Mouse (Mus musculus) kidney, adult 9 months (tissue): ENCODE data around the gene Rin2.
"Not testable (repeated sequence)": the region's sequence is repeated elsewhere in the genome, so short reads cannot be mapped to it uniquely, and the experiment has no call there.

Experiments used
- DNase-seq: peaks from one replicate; pipeline ENCODE4 v3.0.0; 2022

Rin2 gene

GRCm38 (mm10) chr2:145866695-145867449, 191.9 kb downstream of the Rin2 start:
- no peak for DNase-seq

- no peak for DNase-seq
Measured at GRCm38 (mm10) chr2:145871308-145871707, 196.3 kb downstream of the Rin2 start.

GRCm38 (mm10) chr2:145872099-145872498, 197.1 kb downstream of the Rin2 start:
- no peak for DNase-seq

DNA sequence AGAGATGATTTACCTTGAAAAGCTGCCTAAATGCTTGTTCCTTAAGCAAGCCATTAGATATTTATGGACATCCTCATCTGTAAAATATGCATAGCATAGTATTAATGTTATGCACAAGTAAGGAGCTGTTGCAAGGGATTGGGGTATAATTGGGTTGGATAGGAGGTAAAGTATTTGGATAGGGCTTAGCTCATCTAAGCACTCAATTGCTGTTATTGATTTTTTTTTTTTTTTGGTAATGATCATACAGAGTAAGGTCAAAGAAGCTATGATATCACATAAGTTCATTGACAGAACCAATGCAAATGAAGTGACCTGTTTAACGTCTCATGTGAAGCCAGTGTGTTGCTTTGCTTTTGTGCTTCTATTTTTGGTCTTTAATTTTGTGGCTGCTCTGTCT, 198.9 kb downstream of the Rin2 start:
- DNase-seq, result no peak

DNA sequence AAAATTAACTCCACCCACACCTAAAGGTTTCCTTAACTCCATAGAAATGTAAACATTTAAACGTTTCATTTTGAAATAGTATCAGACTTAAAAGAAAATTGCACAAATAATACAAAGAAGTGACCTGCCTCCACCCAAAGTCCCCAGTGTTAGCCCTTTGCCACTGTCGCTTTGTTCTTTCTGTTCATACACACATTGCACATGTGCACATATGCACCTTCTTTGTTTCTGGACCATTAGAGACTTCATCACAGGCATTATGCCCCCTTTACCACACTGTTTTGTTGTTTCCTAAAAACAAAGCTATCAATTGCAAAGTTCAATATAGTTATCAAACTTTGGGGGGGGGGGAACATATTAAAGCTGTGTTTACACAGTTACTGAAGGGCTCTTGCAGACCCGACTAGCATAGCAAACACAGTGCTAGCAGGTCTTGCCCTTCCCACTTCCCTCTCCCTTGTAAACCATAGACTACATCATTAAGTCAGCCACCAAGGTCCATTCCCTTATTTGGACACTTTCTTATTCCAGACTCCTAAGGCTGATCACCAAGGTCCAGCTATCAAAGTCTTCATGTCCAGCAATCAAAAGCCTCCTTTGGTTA, 200.0 kb downstream of the Rin2 start:
- DNase-seq, result no peak

- DNase-seq, result no peak
Measured at GRCm38 (mm10) chr2:145877191-145877590, 202.2 kb downstream of the Rin2 start.

DNA sequence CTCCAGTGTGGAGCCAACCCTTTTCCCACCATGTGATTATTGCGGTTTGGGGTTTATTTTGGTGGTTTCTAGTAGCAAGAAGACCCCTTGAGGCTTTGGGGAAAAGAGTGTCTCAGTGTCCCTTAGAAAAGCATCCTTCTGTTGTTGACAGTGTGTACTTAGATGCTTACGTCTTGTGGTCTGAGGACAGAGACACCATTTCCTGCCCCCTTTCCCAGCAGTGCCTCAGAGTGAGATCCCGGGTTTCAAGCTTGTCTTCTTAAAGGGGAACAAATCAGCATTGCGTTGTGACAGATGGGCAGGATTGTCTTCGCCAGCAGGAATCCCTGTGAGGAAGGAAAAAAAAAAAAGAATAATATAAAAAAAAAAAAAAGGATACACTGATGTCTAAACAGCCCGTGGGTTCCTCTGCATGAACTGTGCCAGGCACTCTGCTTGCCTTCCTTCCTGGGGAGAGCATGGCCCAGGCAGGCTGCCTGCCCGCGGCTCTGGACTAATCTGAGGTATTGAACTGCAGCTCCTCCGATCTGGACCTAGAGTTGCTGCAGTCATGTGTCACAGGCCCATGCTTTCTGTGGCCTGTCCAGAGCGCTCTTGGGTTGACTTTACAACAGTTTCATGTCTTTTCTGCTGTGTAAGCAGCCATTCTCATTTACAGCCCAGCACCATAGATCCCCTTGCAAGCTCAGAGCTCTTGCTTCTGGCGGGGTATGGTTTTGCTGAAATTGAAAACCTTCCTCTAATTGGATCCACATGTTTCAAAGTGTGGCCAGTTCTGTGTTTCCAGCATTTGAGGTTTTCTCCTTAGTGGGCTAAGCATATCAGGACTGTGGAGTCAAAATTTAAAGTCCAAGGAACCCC, 206.1 kb downstream of the Rin2 start:
- no peak for DNase-seq

DNA sequence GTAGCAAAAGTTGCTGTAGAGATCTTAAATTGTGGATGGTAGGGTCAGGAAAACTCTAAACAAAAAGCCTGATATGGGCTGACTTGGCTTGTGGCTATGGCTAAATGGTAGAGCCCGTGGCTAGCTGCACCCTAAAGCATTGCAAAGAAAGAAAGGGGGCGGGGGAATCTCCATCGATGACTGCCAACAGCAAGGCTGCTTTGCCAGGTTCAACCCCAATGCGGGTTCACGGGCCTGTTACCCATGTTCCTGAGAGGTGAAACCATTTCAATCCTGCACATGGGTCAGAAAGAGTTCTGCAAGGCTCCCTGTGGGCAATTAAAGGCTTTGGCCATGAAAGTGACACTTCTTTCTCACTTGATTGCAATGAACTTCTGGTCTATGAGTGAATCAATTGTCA, 206.9 kb downstream of the Rin2 start:
- DNase-seq, result no peak

GRCm38 (mm10) chr2:145882398-145882797, 207.4 kb downstream of the Rin2 start:
- no peak for DNase-seq

DNA sequence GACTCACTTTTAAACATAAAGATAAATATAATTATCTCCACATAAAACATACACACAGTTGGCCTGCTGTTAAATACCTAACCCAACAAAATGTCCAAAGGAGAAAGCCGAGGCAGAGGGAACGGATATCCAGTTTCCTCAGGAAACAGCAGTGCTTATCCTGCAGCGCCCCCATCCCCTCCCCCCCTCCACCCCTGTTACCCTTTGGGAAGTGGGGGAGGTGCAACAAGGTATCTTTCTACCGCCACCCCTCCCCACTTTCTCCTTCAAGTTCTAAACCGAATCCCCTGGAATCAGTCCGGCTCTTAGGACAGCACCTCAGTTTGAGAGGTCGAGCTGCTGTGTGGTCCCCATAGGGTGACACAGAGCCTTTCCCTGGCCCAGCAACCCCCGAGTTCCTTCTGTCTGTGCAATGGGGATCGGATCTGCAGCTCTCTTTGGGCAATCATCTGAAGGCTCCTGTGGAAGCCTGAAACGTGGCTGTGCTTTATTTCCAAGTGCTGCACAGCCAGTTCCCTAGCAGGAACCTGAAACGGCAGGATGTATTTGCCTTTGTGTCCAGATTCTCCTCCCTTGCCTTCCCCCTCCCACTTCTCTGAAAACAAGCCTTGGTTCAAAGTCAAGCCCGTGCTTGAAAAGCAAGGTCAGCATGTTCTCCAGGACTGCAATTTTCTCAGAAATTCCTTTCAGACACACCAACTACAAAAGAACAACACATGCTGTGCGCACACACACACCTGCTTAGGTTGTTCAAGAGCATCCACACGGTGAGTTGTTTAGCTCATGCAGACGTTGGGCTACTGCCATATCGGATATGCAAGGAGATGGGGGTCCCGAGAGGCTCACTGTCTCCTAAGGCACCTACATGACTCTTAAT, 209.3 kb downstream of the Rin2 start:
- peak; percentile 70 for DNase-seq

GRCm38 (mm10) chr2:145884913-145885785, 210.1 kb downstream of the Rin2 start:
- peak; percentile 54 for DNase-seq

- peak; percentile 72 for DNase-seq
Measured at GRCm38 (mm10) chr2:145887937-145888765, 213.1 kb downstream of the Rin2 start.

DNA sequence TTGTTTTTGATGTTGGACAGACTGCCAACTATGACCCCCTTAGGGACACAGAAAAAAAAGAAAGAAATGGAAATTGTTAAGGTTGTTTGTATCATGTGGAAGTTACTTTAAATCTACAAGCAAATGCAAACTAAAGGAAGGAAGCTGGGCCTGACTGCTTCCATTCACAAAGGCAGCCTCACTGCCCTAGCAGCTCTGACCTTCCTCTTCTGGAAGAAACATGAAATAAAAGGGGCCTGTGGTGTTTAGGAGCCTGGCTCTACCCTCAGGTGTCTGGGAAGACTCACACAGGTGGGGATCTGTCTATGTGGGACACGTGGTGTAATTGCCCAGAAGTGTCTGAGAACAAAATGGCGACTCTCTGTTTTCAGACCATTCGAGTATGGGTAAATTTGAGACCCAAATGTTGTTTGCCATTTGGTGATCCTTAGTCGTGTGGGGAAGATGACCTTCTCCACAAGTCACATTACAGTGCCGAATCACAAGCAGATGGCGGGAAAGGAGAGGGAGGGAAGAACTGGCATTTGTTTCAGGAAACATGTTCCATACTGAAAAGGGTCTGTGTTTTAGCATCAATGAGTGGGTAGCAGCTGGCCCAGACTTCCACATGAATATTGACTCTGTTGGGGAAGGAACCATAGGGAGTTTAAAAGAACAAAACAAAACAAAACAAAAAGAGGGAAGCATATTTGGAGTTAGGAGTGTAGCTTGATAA, 213.9 kb downstream of the Rin2 start:
- DNase-seq, result no peak

DNA sequence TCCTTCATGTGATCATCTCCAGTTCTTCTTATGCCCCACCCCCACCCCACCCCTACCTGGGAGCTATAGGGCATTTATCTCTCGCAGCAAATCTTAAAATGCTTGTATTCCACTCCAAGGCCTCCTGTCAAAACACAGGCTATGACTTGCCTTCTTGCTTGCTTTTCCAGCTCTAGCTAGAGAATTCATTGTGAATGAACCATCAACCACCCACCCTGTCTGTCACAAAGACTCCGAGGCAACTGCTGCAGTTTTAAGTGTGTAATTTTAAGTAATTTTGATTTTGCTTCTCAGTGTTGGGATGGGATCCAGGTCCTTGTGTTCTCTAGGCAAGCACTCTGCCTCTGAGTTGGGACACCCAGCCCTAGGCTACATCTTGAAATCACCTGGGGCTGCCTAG, 215.6 kb downstream of the Rin2 start:
- DNase-seq, result no peak

- DNase-seq, result no peak
Measured at GRCm38 (mm10) chr2:145893756-145894155, 218.7 kb downstream of the Rin2 start.

DNA sequence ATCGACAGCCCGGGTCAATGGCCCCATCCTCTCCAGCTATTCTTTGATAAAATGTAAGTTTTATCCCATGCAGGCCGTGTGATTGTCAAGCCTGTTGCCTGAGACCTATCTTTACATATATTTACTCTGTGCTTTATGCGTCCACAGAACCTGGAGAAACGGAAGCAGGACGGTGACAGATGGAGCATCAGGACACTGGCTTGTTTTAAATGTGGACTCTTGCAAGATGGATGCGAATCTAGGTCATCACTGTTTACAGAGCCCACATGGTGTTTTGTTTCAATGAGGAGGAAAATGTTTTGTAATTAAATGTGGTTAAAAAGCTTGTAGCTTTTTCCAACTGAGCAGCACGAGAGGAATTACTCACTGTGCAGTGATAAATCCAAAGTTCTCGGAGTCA, 223.1 kb downstream of the Rin2 start:
- no peak for DNase-seq

DNA sequence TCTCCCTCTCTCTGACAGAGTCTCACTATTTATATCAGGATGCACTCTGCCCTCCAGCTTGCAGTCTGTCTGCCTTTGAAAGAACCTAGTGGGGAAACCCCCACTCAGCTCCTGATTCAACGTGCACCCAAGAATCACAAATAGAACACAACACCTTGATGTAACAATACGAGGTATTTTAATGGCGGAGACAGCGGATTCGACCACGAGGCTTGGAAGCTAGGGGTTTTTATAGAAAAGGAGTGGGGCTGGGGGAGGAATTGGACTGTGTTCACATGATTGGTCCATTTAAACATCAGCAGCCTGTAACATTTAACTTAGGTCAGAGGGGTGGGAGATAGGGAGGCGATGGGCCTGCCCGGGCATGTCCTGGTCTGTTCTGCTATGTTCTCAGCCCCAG, 225.3 kb downstream of the Rin2 start:
- DNase-seq, result not testable (repeated sequence)

DNA sequence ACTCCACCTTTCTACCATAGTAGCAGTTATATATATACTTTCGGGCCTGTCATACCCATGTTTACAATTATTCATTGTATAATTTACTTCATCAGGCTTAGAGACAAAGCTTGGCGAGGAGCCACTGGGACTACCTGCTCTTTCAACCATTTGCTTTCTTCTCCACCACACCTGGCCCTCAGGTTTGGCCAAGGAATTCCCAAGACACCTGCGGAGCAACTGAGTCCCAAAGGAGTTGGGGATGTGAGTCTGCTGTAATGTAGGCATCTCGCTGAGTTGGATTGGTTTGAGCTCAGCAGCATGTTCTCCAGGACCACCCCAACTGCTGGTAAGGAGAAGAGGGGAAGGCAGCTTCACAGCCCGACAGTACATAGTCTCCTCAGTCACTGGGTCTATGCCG, 226.8 kb downstream of the Rin2 start, which contains the start of gene Naa20:
TSS of gene Naa20 (plus strand) at position 239 of the 400 bp plus-strand sequence.
- no peak for DNase-seq

- peak; percentile 93 for DNase-seq
Measured at GRCm38 (mm10) chr2:145903061-145903901, 228.3 kb downstream of the Rin2 start.
